Mouse (Mus musculus) megakaryocyte, adult 5-6 weeks (primary cell): ENCODE measurements around the gene Snx3. TPM values are rescaled to one million over a fixed set of nuclear protein-coding genes. Genes with fewer than 3 reads are reported as not detected.

Source experiments
- ATAC-seq: 2 replicates; pipeline ENCODE4 v1.8.0; 2016; ENCODE audit warnings: mild to moderate bottlenecking, inconsistent platforms; ENCODE audit not compliant: poor library complexity, severe bottlenecking
- total RNA-seq, 2 experiments: library from RNA; stranded (forward) in 1 of 2; stranded (reverse) in 1 of 2; fragments of 153-499, 151-499 nt in 1 of 2; fragments of 221-1000, 200-1000 nt in 1 of 2; gene quantifications; 2 replicates each; pipeline versions ENCODE4 v1.2.3 to v1.2.4; 2015 to 2017

Gene Snx3
- total RNA-seq, 2 experiments from 2014 or later, result 107 to 289 TPM

DNA sequence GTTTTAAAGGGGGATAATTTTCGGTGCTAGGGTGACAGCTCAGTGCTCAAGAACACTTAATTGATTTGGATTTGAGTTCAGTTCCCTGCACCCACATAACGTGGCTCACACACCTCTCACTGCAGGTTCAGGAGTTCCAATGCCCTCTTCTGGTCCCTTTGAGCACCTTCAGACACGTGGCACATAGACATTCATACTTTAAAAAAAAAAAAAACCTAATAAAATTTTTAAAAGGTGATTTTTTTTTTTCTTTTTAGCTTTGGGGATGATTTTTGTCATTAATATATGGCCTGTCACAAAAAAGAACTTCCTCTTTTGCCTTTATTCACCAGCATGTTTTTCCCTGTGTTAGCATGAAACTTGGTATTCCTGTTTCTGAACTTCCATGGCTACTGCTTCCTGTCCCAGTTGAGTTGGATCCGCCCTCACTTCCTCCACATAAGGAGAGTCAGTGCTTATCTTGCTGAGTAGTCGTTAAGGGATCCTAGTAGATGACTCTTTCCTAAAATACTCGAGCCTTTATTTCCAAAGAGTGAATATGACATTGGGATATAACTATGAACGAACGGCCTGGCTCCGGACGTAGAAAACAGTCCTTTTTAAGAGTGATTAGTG lies 2.4 kb downstream of the Snx3 start:
- ATAC-seq, result no peak

DNA sequence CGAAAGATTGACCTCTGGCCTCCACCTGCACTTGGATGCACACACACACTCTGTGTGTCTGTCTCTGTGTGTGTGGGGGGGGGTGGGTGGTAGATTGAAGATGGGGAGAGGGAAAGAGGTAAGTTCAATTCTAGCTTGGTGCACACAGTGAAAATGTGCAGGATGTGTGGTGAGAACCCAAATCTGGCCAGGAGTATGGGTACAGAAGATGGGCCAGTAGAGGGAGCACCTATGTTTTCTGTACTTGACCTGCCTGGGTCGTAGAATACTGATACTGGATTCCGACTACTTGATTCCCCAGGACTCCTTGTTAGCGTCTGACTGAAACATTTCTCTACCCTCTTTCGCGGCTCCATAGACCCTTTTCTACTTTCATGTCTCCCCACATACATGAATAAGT lies 8.3 kb downstream of the Snx3 start:
- ATAC-seq, result no peak

DNA sequence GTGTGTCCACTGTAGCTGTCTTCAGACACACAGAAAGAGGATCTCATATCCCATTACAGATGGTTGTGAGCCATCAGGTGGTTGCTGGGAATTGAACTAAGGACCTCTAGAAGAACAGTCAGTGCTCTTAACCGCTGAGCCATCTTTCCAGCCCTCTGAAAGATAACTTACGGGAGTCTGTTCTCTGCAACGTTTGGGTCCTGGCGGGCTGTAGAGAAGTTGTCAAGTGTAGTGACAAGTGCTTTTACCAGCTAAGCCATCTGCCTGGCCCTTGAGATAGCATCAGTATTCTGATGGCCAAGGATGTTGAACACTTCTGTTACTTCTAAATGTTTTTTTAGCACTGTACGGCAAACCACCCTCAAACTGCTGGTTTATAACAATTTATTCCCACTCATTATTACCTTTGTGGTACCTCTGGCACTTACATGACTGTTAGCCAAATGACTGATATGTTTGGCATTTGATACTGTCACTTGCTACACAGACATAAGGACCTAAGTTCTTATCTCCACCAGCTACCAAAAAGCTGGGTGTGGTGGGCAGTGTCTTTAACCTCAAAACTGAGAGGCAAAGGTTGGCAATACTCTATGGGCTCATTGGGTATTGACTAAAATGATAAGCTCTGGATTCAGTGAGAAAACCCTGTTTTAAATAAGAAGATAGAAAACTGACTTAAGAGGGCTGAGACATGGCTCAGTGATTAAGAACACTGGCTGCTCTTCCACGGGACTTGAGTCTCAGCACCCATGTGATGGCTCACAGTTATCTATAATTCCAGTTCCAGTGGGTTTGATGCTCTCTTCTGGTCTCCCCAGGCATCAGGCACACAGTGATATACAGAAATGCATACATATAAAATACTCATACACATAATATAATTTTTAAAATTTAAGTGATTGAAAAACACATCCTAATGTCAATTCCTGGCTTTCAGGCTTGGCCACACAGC lies 9.6 kb downstream of the Snx3 start:
- no peak for ATAC-seq

DNA sequence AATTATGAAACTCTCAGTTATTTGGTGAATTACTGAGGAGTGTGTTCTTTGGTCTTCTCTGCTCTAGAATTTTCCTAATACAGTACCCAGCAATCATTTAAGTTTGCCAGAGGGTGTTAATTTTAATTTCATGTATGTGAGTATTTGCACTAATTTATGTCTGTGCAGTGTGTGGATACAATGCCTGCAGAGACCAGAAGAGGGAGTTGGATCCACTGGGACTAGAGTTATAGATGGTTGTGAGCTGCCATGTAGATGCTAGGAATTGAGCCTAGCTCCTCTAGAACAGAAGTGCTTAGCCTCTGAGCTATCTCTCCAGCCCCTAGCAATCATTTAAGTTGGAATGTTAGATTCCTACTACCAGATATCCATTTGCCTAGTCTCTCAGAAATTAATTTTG lies 12.3 kb downstream of the Snx3 start:
- no peak for ATAC-seq

DNA sequence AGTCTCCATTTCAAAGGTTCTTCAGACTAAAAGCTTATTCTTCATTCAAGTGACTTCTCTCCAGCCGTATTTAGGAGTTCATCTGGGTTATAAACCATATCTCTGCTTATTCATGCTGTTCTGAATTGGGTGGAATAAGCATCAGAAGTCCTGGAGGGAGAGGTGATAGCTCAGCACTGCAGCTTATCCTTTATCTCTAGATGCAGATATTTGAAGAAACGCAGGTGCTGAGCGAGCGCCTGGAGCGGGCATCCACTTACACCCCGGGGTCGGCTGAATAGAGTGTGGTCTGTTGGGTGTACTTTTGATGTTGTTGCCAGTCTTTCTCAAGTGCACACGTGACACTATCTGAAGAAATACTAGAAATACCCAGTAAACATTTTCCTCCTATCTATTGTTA lies 16.5 kb downstream of the Snx3 start:
- ATAC-seq, result no peak

DNA sequence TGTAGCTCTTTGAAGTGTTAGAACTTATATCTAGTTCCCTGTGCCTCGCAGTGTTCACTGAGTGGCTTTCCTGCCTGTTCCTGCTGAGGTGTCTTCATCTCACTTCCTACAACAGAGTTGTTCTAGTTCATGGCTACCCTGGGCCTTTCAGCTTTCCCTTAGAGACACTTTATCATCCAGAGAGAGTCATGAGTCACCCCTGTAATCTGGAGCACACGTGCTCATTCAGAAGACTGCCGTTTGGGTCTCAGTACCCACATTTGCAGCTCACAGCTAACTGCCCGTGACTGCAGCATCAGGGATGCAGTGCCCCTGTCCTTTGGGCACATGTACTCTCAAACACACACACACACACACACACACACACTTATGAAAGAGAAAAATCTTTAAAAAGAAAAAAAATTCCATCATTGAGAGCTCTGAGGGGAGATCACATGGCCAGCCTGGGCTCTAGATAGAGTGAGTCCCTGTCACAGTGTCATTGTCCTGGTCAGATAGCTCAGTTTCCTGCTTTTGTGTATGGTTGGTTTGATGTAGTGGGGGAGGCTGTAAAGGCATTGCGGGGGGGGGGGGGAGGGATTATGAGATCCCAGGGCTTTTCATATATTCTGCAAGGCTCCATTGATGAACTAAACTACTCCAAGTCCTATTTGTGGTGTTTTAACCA lies 19.6 kb downstream of the Snx3 start:
- ATAC-seq, result no peak

DNA sequence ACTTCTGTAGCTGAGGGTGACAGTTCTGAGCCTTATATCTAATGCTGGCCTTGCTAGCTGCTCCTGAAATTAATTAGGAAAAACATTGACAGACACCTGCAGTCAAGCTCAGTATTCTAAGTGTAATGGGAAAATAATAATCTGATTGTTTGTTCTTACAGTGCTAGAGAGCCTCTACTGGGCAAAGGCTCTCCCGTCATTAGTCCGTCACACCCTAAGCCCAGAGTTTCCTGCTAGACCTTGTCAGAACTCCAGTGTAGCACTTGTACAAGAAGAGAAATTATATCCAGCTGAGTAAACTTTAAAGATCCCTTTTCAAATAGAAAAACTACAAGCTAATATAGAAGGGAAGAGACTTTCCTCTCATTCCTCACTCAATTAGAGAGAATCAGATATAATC lies 21.1 kb downstream of the Snx3 start:
- no peak for ATAC-seq

DNA sequence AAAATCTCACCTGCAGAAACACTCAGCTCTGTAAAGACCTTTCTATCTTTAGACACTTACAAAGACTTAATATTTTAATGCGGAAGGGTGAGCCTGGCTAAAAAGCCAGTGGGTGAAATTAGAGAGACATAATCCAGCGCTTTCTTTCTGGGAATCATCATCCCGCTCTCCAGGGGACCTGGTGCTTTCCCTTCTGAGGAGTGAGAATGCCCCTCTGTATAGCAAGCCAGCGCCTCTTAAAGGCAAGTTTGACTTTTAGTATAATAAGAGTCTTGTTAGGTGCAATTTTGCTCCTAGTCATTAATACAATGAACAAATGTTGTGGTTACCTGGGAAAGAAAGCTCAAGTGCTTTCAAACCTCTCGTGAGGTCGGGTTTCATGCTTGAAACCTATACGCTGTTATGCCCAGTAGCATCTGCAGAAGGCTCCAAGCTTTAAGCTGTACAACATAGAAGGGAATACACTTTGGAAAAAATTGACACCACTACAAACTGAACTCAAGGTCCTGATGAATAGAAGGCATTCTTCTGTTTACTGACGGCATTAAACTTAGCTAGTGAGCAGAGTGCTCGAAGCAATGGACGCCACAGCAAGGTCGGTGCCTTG lies 21.8 kb downstream of the Snx3 start:
- ATAC-seq, result no peak

DNA sequence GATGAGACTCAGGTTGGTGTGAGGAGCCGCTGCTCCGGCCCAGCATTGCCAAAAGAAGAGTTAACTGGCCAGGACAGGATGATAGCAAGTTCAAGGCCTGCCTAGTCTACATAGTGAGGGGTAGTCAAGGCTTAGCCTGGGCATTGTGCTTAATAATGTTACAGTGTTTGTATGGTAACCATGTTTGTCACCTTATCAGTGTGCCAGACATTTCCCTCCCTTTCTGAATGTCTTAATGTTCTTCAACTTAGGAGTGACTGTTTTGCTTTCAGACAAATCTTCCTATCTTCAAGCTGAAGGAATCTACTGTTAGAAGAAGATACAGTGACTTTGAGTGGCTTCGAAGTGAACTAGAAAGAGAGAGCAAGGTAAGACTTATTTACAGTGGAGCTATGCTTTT lies 23.9 kb downstream of the Snx3 start:
- ATAC-seq, result no peak

DNA sequence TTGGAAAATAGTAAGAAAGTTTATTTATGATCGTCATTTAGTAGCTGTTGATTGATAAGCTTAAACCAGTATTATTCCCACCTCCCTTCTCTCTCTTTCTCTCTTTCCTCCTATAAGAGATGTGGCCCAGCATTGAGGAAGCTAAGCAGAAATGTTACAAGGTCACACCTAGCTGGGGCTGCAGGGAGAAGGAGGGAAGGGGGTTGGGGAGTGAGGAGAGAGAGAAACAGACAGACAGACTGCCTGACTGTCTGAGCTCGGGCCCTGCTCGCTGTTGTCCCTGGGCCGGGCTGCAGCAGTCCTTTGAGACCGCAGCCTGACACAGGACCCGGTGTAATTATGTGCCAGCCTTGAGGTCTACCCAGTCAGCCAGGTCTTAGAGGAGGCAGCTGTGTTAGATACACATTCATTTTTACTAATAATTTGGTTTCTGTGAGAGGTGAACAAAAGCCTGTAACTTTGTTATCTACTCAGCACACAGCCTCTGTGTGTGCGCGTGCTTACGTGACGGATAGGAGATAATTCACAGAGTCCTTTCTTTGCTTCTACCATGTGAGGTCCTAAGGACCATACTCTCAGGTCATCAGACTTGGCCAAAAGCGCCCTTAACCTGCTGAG lies 32.1 kb downstream of the Snx3 start:
- no peak for ATAC-seq

DNA sequence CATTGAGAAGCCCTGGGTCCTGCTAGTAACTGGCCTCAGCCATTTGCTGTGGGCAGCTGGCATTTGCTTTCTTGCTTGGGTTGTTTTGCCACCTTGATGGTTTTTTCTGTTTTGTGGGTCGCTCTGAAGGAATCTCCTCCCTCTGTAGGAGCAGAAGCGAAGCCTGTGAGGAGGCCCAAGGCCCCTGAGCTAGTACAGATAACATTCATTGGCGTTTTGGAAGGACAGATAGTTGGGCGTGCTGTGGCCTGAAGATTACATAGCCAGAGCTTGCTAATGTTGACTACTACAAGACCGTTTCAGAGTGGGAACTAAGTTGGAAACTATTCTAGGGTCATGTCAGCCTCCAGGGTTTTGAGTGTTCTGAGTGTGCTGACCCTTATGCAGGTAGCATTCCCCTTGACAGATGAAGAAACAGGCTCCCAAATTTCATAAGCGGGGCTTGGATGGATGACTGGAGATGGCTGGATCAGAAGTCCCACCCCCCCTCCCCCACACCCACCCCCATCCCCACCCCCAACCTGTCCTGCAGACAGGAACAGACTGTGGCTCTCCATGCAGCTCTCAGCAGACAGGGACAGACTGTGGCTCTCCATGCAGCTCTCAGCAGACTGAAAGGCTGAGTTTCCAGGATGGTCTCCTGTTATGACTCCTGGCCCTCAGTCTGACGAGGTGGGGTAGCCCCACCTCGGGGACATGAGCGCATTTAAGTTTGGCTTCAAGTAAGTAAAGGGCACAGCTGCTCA lies 35.9 kb downstream of the Snx3 start:
- ATAC-seq, result no peak

DNA sequence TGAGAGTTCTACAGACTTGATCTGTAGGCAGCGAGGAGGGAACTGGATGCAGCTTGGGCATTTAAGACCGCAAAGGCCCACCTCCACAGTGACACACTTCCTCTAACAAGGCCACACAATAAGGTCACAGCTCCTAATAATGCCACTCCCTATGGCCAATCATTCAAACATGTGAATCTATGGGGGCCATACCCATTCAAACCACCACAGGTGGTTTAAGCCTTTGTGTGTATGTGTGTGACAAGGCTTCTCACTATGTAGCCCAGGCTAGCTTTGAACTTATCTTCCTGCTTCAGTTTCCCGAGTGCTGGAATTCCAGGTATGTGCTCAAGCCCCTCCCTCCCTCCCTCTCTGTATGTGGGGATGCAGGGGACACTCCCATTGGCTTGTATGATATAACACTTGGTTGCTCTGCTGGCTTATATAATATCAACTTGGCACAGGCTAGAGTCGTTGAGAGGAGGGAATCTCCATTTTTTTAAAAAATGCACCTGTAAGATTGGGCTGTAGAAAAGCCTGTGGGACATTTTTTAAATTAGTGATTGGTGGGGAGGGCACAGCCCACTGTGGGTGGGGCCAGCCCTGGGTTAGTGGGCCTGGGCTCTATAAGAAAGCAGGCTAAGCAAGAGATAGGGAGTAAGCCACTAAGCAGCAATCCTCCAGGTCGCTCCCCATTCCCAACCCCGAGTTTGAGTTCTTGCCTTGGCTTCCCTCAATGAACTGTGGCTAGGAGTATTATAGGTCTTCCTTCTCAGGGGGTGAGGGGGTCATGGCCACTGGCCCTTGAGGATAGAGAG lies 44.1 kb downstream of the Snx3 start:
- no peak for ATAC-seq

DNA sequence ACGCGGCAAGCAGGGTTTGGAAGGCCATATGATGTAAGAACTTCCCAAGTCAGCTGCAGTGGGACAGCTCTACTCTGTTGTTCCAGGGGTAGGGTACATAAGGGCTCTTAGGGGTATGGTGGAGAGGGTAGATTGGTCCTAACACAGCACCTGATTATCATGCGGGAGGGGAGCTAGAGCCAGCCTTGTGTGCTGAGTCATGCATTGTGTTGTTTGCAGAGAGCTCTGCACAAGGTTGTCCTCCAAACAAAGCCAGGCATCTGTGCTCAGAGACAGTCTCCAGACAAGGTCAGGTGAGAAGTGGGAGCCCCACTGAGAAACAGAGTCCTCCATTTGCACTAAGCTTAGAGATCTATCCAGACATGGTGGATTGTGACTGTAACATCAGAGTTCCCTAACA lies 44.7 kb downstream of the Snx3 start:
- ATAC-seq, result no peak

DNA sequence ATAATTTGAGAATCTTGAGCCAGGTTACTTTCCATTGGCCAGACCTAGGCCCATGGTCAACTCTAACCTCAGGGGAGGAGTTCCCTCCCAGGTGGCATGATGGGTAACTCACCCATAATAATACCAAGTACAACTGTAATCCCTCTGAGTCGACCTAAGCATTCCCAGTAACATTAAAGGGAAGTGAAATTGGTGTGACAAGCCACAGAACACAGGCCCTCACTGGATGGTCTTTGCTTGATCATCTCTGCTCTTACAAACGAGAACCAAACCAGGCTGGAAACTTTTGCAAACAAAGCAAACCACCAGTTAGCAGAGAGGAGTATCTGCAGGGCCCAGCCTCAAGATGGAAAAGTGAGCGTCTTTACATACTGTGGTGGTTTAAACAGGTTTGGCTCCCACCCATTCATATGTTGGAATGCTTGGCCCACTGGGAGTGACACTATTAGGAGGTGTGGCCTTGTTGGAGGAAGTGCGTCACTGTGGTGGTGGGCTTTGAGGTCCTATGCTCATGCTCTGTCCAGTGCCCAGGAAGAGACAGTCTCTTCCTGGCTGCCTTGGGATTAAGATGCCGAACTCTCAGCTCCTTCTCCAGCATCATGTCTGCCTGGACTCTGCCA lies 57.9 kb downstream of the Snx3 start:
- no peak for ATAC-seq

DNA sequence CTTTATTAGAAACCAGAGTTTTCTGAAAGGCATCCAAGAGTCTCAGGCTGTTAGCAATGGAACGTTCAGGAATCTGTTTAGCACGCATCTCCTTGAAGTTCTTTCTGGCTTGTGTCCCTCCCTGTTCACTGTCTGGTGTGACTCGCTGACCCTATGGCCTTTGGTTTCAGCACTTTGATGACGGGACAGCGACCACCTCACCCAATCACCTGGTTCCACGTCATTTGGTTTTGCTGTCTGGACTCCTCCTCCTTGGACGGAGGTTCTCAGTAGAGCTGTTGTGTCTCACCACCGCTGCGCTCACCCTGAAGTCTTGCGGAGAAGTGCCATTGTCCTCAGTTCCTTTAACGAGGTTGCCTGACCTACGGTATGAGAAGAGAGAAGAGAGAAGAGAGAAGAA lies 60.4 kb downstream of the Snx3 start:
- ATAC-seq, result no peak

DNA sequence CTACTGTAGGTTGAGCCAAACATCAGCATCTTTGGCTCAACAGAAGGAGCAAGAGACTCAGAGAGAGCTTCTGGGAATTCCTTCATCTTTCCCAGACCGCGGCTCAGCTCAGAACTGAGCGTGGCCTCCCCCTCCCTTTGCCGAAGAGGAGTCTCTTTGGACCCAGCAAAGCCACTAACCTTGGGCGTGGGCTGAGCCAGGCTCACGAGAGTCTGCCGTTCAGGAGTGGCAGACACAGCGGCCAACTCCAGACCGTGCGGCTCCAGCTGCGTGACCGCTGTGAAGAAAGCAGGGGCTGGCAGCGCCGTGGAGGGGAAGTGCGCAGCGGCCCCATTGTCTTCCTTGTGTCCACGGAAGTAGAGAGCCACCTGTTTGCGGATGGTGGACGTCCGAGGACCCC lies 70.7 kb downstream of the Snx3 start:
- ATAC-seq, result no peak

DNA sequence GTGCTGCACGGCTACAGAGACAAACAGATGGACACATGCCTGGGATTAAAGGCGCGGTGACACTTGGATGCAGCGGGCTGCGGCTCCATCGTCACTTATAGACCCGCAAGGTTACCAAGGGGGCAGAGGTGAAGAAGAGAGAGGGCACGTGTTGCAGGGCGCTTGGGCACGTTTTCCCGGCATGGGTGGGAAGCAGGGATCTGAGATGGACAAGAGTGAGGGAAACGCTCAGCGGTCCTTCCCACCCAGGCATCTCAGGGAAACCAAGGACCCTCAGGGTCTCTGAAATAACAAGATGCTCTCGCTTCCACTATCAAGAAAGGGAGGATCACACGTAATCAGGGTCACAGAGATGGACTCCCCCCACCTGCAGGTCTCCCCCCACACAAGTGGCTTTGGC lies 71.1 kb downstream of the Snx3 start:
- ATAC-seq, result no peak

DNA sequence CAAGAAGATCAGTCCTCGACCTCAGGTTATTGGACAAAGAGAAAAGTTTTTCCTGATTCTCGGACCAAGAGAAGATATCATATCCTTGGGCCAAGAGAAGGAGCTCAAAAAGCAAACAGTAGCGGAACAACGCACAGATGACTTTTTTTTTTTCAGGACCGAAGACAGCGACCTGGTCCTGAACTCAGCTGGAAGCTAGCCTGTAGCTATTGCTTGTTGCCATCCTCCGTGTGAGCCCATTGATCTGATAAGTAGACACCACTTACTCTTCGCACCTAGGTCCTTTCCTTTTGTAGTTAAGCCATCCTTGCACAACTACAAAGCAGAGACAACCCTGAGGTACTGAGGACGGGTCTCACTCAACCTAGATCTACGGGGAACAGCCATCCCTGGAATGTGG lies 72.8 kb downstream of the Snx3 start:
- no peak for ATAC-seq
